ENCODE assay signal across 8 mouse cellular contexts in the genomic region with DNA sequence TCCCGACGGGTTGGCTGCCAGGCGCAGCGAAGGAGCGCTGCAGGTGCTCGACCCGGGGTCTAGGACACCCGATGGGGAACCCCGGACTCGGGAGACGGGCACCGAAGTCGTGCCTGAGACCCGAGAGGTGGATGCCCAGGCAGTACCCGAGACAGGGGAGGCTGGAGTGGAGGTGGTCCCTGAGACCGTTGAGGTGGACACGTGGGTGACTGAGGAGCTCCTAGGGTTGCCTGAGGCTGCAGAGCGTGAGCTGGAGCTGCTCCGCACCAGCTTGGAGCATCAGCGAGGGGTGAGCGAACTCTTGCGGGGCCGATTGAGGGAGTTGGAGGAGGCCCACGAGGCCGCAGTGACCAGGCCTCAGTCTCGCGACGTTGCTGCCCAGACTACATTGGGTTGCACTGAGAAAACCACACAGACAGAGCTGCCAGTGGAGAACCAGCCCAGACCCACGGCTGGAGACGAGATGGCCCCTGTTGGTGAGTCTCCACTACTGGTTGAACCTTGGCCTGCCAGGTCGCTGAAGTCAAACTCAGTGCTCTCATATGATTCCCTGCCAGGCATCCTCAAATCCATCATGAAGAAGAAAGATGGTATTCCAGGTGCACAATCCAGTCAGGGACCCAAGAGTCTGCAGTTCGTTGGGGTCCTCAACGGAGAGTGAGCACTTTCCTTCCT. TPM values are rescaled to one million over a fixed set of nuclear protein-coding genes. Genes with fewer than 3 reads are reported as not detected.
DNase-seq lines count a peak whose midpoint lies in the region; ATAC-seq and TF ChIP-seq lines count a peak whose summit lies in the region.

No protein-coding gene starts in this region.

- 22% methylated on average over 33 of the region's 33 CpGs for WGBS in heart, embryonic 15.5 days
- WGBS in forebrain, embryonic 13.5 days: 18% methylated on average over 30 of the region's 33 CpGs
- 21% methylated on average over 33 of the region's 33 CpGs for WGBS in liver, embryonic 16.5 days (ENCODE audit: insufficient replicate concordance)

- in situ Hi-C loops in ES-E14 (cut with MboI; ENCODE audit: low sequenced_read_pairs in 2 of 2, unreplicated experiment in 2 of 2): no loop called here

- peaks cover 10% of the 10 kb centered on the region; the same call in 1 of the 2 replicates for H3K27me3 ChIP-seq in heart, embryonic 15.5 days
- H3K27me3 ChIP-seq in forebrain, embryonic 13.5 days: peaks cover under 1% of the 10 kb centered on the region
- H3K27me3 ChIP-seq in liver, embryonic 16.5 days (ENCODE audit: control insufficient read depth, insufficient read depth, low read depth, low read length): no peaks in the 10 kb centered on the region

- peak overlapping the region; percentile 62 for H3K4me3 ChIP-seq in heart, embryonic 15.5 days
- peak overlapping the region; percentile 61 to 69 for H3K4me3 ChIP-seq in ES-E14 (ENCODE audit: insufficient read depth in 1 of 2, low read depth in 1 of 2, low read length in 2 of 2, poor library complexity in 1 of 2, severe bottlenecking in 1 of 2)
- H3K4me3 ChIP-seq in forebrain, embryonic 13.5 days: peak overlapping the region; percentile 56
- H3K4me3 ChIP-seq in liver, embryonic 16.5 days (ENCODE audit: low read depth, low read length): peak overlapping the region; percentile 73

- intact Hi-C loops in heart, postnatal 10 days (cut with DNase I): no loop called here

- ATAC-seq in heart, embryonic 15.5 days (replicated peaks; ENCODE audit: insufficient number of reproducible peaks, insufficient read depth, low FRiP score, low read depth): peak; percentile 5; the same call in 1 of the 2 replicates
- ATAC-seq in forebrain, embryonic 13.5 days: peak; percentile 65
- peak; percentile 7 for ATAC-seq in liver, embryonic 16.5 days (ENCODE audit: low read depth)

- H3K4me1 ChIP-seq in heart, embryonic 15.5 days (replicated peaks): peaks cover 39% of the 10 kb centered on the region
- peaks cover 4 to 12% of the 10 kb centered on the region in 2 experiments for H3K4me1 ChIP-seq in ES-E14 (ENCODE audit: control insufficient read depth in 2 of 2, insufficient read depth in 2 of 2, low read length in 2 of 2, poor library complexity in 1 of 2)
- peaks cover 33% of the 10 kb centered on the region for H3K4me1 ChIP-seq in forebrain, embryonic 13.5 days
- peaks cover 33% of the 10 kb centered on the region for H3K4me1 ChIP-seq in liver, embryonic 16.5 days (ENCODE audit: control insufficient read depth, low read depth, low read length)

- no peak for DNase-seq in heart, postnatal 10 days
- no peak for DNase-seq in ES-E14 (ENCODE audit: low read depth, low spot score)
- no peak for DNase-seq in urinary bladder, postnatal 36 days (ENCODE audit: low spot score in 2 of 2)
- DNase-seq in spleen, postnatal 4 days (ENCODE audit: low spot score in 2 of 2): no peak
- DNase-seq in spleen, postnatal 10 days (ENCODE audit: low spot score in 2 of 2): no peak

- H3K9me3 ChIP-seq in heart, embryonic 15.5 days (replicated peaks): no peaks in the 10 kb centered on the region
- H3K9me3 ChIP-seq in ES-E14 (ENCODE audit: control insufficient read depth, insufficient read depth, low read depth, low read length): no peaks in the 10 kb centered on the region
- H3K9me3 ChIP-seq in forebrain, embryonic 13.5 days (replicated peaks): no peaks in the 10 kb centered on the region
- no peaks in the 10 kb centered on the region for H3K9me3 ChIP-seq in liver, embryonic 16.5 days (replicated peaks; ENCODE audit: control insufficient read depth, low read length)

- H3K27ac ChIP-seq in heart, embryonic 15.5 days: peak overlapping the region; percentile 82
- H3K27ac ChIP-seq in ES-E14 (ENCODE audit: insufficient read depth, low read depth, low read length, poor library complexity, severe bottlenecking): peak overlapping the region; percentile 73
- H3K27ac ChIP-seq in forebrain, embryonic 13.5 days: peak overlapping the region; percentile 84
- H3K27ac ChIP-seq in liver, embryonic 16.5 days (ENCODE audit: low read length): peak overlapping the region; percentile 80

- H3K36me3 ChIP-seq in heart, embryonic 15.5 days: peaks cover 31% of the 10 kb centered on the region
- peaks cover 32% of the 10 kb centered on the region for H3K36me3 ChIP-seq in ES-E14 (ENCODE audit: control insufficient read depth, insufficient read depth, low read length, poor library complexity, severe bottlenecking)
- peaks cover 47% of the 10 kb centered on the region for H3K36me3 ChIP-seq in forebrain, embryonic 13.5 days (ENCODE audit: poor library complexity, severe bottlenecking)
- H3K36me3 ChIP-seq in liver, embryonic 16.5 days (ENCODE audit: control insufficient read depth, insufficient read depth): peaks cover 28% of the 10 kb centered on the region

- H3K9ac ChIP-seq in heart, embryonic 15.5 days: peak overlapping the region; percentile 69
- H3K9ac ChIP-seq in ES-E14 (ENCODE audit: insufficient read depth, low read depth, low read length, poor library complexity, severe bottlenecking): peak overlapping the region; percentile 91
- H3K9ac ChIP-seq in forebrain, embryonic 13.5 days: peak overlapping the region; percentile 82
- H3K9ac ChIP-seq in liver, embryonic 16.5 days (ENCODE audit: low read depth, low read length): peak overlapping the region; percentile 78

- H3K4me2 ChIP-seq in heart, embryonic 15.5 days: peak overlapping the region; percentile 95
- peak overlapping the region; percentile 88 for H3K4me2 ChIP-seq in forebrain, embryonic 13.5 days
- peak overlapping the region; percentile 99 for H3K4me2 ChIP-seq in liver, embryonic 16.5 days (ENCODE audit: low read depth, low read length)

TF ChIP-seq in ES-E14, 5 proteins besides CTCF, POLR2A, EP300 and RAD21:
- no peak for TF ChIP-seq CHD2 (IDR thresholded peaks at IDR 0.05; ENCODE audit: low read depth, low read length)
- no peak for TF ChIP-seq ZNF384 (IDR thresholded peaks at IDR 0.05; ENCODE audit: low read depth, low read length)
- no peak for TF ChIP-seq MAFK (IDR thresholded peaks at IDR 0.05; ENCODE audit: insufficient read depth, low read depth, low read length)
- TF ChIP-seq ZC3H11A (IDR thresholded peaks at IDR 0.05; ENCODE audit: borderline replicate concordance, low read depth, low read length): no peak
- TF ChIP-seq HCFC1 (IDR thresholded peaks at IDR 0.05; ENCODE audit: borderline replicate concordance, insufficient read depth, low read length): no peak

RNA-seq across cellular contexts. Expression of a gene that starts 6.3 kb away (rescaled TPM):
- polyA plus RNA-seq in heart, embryonic 15.5 days (2015; fragmentation: Nextera tagmentation; extraction: Ambion mirVana): 456 and 543 TPM in 2 replicates
- total RNA-seq in heart, postnatal 10 days (2021): 1,000 to 10,000 TPM; 1,002 to 1,034 TPM
- 5,476 and 6,336 TPM in 2 replicates for total RNA-seq in ES-E14 (2012; rRNA removed)
- polyA plus RNA-seq in forebrain, embryonic 13.5 days (2015; fragmentation: Nextera tagmentation; extraction: Ambion mirVana): 779 and 868 TPM in 2 replicates
- polyA plus RNA-seq in liver, embryonic 16.5 days (2015; fragmentation: Nextera tagmentation; extraction: Ambion mirVana): 389 and 463 TPM in 2 replicates

RNA-seq across cellular contexts. Expression of a gene that starts 6.3 kb away (rescaled TPM):
- polyA plus RNA-seq in heart, embryonic 15.5 days (2015; fragmentation: Nextera tagmentation; extraction: Ambion mirVana): 487 and 517 TPM in 2 replicates
- 100 to 1,000 TPM; 499 to 513 TPM for total RNA-seq in heart, postnatal 10 days (2021)
- 639 and 871 TPM in 2 replicates for total RNA-seq in ES-E14 (2012; rRNA removed)
- polyA plus RNA-seq in forebrain, embryonic 13.5 days (2015; fragmentation: Nextera tagmentation; extraction: Ambion mirVana): 473 and 507 TPM in 2 replicates
- polyA plus RNA-seq in liver, embryonic 16.5 days (2015; fragmentation: Nextera tagmentation; extraction: Ambion mirVana): 243 and 245 TPM in 2 replicates

RNA-seq across cellular contexts. Expression of a gene that starts 7.8 kb away (rescaled TPM):
- 44.1 and 52.6 TPM in 2 replicates for polyA plus RNA-seq in heart, embryonic 15.5 days (2015; fragmentation: Nextera tagmentation; extraction: Ambion mirVana)
- total RNA-seq in heart, postnatal 10 days (2021): 10 to 100 TPM; 78.7 to 84.2 TPM
- 81.1 and 165 TPM in 2 replicates for total RNA-seq in ES-E14 (2012; rRNA removed)
- polyA plus RNA-seq in forebrain, embryonic 13.5 days (2015; fragmentation: Nextera tagmentation; extraction: Ambion mirVana): 27.3 and 29.0 TPM in 2 replicates
- polyA plus RNA-seq in liver, embryonic 16.5 days (2015; fragmentation: Nextera tagmentation; extraction: Ambion mirVana): 10.0 and 13.7 TPM in 2 replicates

RNA-seq across cellular contexts. Expression of a gene that starts 24.8 kb away (rescaled TPM):
- polyA plus RNA-seq in heart, embryonic 15.5 days (2015; fragmentation: Nextera tagmentation; extraction: Ambion mirVana): 31.4 and 39.9 TPM in 2 replicates
- total RNA-seq in heart, postnatal 10 days (2021): 10 to 100 TPM; 19.7 to 22.9 TPM
- total RNA-seq in ES-E14 (2012; rRNA removed): 131 and 228 TPM in 2 replicates
- polyA plus RNA-seq in forebrain, embryonic 13.5 days (2015; fragmentation: Nextera tagmentation; extraction: Ambion mirVana): 60.1 and 66.1 TPM in 2 replicates
- 11.9 and 12.1 TPM in 2 replicates for polyA plus RNA-seq in liver, embryonic 16.5 days (2015; fragmentation: Nextera tagmentation; extraction: Ambion mirVana)

RNA-seq across cellular contexts. Expression of a gene that starts 36.5 kb away (rescaled TPM):
- polyA plus RNA-seq in heart, embryonic 15.5 days (2015; fragmentation: Nextera tagmentation; extraction: Ambion mirVana): 15.4 and 20.0 TPM in 2 replicates
- total RNA-seq in heart, postnatal 10 days (2021): 100 to 1,000 TPM in 1 of 2 experiments, 10 to 100 TPM in 1; 34.9 to 119 TPM
- total RNA-seq in ES-E14 (2012; rRNA removed): 30.5 and 39.3 TPM in 2 replicates
- 8.6 and 10.0 TPM in 2 replicates for polyA plus RNA-seq in forebrain, embryonic 13.5 days (2015; fragmentation: Nextera tagmentation; extraction: Ambion mirVana)
- polyA plus RNA-seq in liver, embryonic 16.5 days (2015; fragmentation: Nextera tagmentation; extraction: Ambion mirVana): 29.3 and 29.6 TPM in 2 replicates

Comparison
In these comparisons a context has a peak if more than half of its experiments do, and no peak if none do; other contexts are left out.
1. ATAC-seq: peak in every context shown above with its lines; median percentile 65 in forebrain, embryonic 13.5 days; 7 in liver, embryonic 16.5 days; 5 in heart, embryonic 15.5 days.